Mouse (Mus musculus): Measurements from ENCODE around the gene Smad9.

Gene Smad9

GRCm38 (mm10) chr3:54795806-54796205 lies 40.4 kb downstream of the Smad9 start:
- in situ Hi-C loops (cut with MboI; ENCODE audit: low pct_unique_long_range_greater_than_20kb in 1 of 2, low sequenced_read_pairs in 2 of 2, unreplicated experiment in 1 of 2) = no loop called here

- in situ Hi-C loops (cut with MboI; ENCODE audit: low pct_unique_long_range_greater_than_20kb in 1 of 2, low sequenced_read_pairs in 2 of 2, unreplicated experiment in 1 of 2) = no loop called here
These were observed 41.8 kb downstream of the Smad9 start for GRCm38 (mm10) chr3:54797211-54797610.

GRCm38 (mm10) chr3:54803713-54804112 lies 48.3 kb downstream of the Smad9 start:
- in situ Hi-C loops (cut with MboI; ENCODE audit: low pct_unique_long_range_greater_than_20kb in 1 of 2, low sequenced_read_pairs in 2 of 2, unreplicated experiment in 1 of 2) = loop anchor here in 1 of 2 experiments (25.0 kb wide), 1 partner anchor 259 kb away; the partner anchor contains the start of gene Ccna1

- in situ Hi-C loops (cut with MboI; ENCODE audit: low pct_unique_long_range_greater_than_20kb in 1 of 2, low sequenced_read_pairs in 2 of 2, unreplicated experiment in 1 of 2) = loop anchor here in 1 of 2 experiments (25.0 kb wide), 1 partner anchor 255 kb away; the partner anchor contains the start of gene Ccna1
These were observed 51.8 kb downstream of the Smad9 start for GRCm38 (mm10) chr3:54807061-54807661.

- in situ Hi-C loops (cut with MboI; ENCODE audit: low pct_unique_long_range_greater_than_20kb in 1 of 2, low sequenced_read_pairs in 2 of 2, unreplicated experiment in 1 of 2) = loop anchor here in 1 of 2 experiments (25.0 kb wide), 1 partner anchor 255 kb away; the partner anchor contains the start of gene Ccna1
These were observed 52.4 kb downstream of the Smad9 start, which contains the start of gene Rfxap for GRCm38 (mm10) chr3:54807666-54808217. Rfxap (minus strand) TSS chr3:54807791.

GRCm38 (mm10) chr3:54809111-54809510 lies 53.7 kb downstream of the Smad9 start:
- in situ Hi-C loops (cut with MboI; ENCODE audit: low pct_unique_long_range_greater_than_20kb in 1 of 2, low sequenced_read_pairs in 2 of 2, unreplicated experiment in 1 of 2) = loop anchor here in 1 of 2 experiments (25.0 kb wide), 1 partner anchor 253 kb away; the partner anchor contains the start of gene Ccna1

- in situ Hi-C loops (cut with MboI; ENCODE audit: low pct_unique_long_range_greater_than_20kb in 1 of 2, low sequenced_read_pairs in 2 of 2, unreplicated experiment in 1 of 2) = loop anchor here (10.0 to 25.0 kb wide), 3 partner anchors 103 to 253 kb away; partner anchors contain the start of genes Ccna1 (in 1 of the 2) and Sertm1 (in 1 of the 2)
These were observed 56.2 kb downstream of the Smad9 start for GRCm38 (mm10) chr3:54811616-54812015.

- in situ Hi-C loops (cut with MboI; ENCODE audit: low pct_unique_long_range_greater_than_20kb in 1 of 2, low sequenced_read_pairs in 2 of 2, unreplicated experiment in 1 of 2) = loop anchor here (10.0 to 25.0 kb wide), 3 partner anchors 101 to 251 kb away; partner anchors contain the start of genes Ccna1 (in 1 of the 2) and Sertm1 (in 1 of the 2)
These were observed 58.1 kb downstream of the Smad9 start for GRCm38 (mm10) chr3:54813418-54813988.

- in situ Hi-C loops (cut with MboI; ENCODE audit: low pct_unique_long_range_greater_than_20kb in 1 of 2, low sequenced_read_pairs in 2 of 2, unreplicated experiment in 1 of 2) = loop anchor here (10.0 to 25.0 kb wide), 3 partner anchors 100 to 250 kb away; partner anchors contain the start of genes Ccna1 (in 1 of the 2) and Sertm1 (in 1 of the 2)
These were observed 59.2 kb downstream of the Smad9 start for GRCm38 (mm10) chr3:54814622-54815021.

GRCm38 (mm10) chr3:54815292-54815691 lies 59.9 kb downstream of the Smad9 start:
- in situ Hi-C loops (cut with MboI; ENCODE audit: low pct_unique_long_range_greater_than_20kb in 1 of 2, low sequenced_read_pairs in 2 of 2, unreplicated experiment in 1 of 2) = loop anchor here (10.0 to 25.0 kb wide), 3 partner anchors 100 to 250 kb away; partner anchors contain the start of genes Ccna1 (in 1 of the 2) and Sertm1 (in 1 of the 2)

GRCm38 (mm10) chr3:54822526-54822925 lies 67.1 kb downstream of the Smad9 start:
- in situ Hi-C loops (cut with MboI; ENCODE audit: low pct_unique_long_range_greater_than_20kb in 1 of 2, low sequenced_read_pairs in 2 of 2, unreplicated experiment in 1 of 2) = loop anchor here in 1 of 2 experiments (25.0 kb wide), 1 partner anchor 240 kb away; the partner anchor contains the start of gene Ccna1

- in situ Hi-C loops (cut with MboI; ENCODE audit: low pct_unique_long_range_greater_than_20kb in 1 of 2, low sequenced_read_pairs in 2 of 2, unreplicated experiment in 1 of 2) = no loop called here
These were observed 77.1 kb downstream of the Smad9 start for GRCm38 (mm10) chr3:54832491-54832890.

- in situ Hi-C loops (cut with MboI; ENCODE audit: low pct_unique_long_range_greater_than_20kb in 1 of 2, low sequenced_read_pairs in 2 of 2, unreplicated experiment in 1 of 2) = no loop called here
These were observed 80.0 kb downstream of the Smad9 start for GRCm38 (mm10) chr3:54835421-54835820.

Measured in mouse embryonic stem cell (cell line).